Mouse (Mus musculus) intestine, embryonic 16.5 days (tissue): Measurements from ENCODE around the gene Olfr584. TPM values are rescaled to one million over a fixed set of nuclear protein-coding genes. Genes with fewer than 3 reads are reported as not detected.

Experiments used
- ATAC-seq: fragments of 200-750 bp; cut with Nextera tagmentation; 2 replicates; pipeline ENCODE4 v1.8.0; 2017; ENCODE audit warnings: moderate TSS enrichment, moderate library complexity
- H3K27ac ChIP-seq: fragments of 300-500 bp; sonication (generic); 2 replicates; pipeline ENCODE4 v1.5.1; 2014; ENCODE audit warnings: mild to moderate bottlenecking, low read length
- H3K27me3 ChIP-seq: fragments of 300-500 bp; sonication (generic); replicated peaks from 2 replicates; pipeline ENCODE4 v1.6.1; 2014; ENCODE audit warnings: low read length, control low read depth, mixed read lengths; ENCODE audit not compliant: control insufficient read depth, insufficient read depth
- H3K36me3 ChIP-seq: fragments of 300-500 bp; sonication (generic); 2 replicates; pipeline ENCODE4 v1.6.1; 2014; ENCODE audit warnings: low read length, control low read depth; ENCODE audit not compliant: control insufficient read depth, insufficient read depth
- H3K4me1 ChIP-seq: fragments of 300-500 bp; sonication (generic); 2 replicates; pipeline ENCODE4 v1.6.1; 2014; ENCODE audit warnings: low read length, control low read depth, mixed read lengths; ENCODE audit not compliant: control insufficient read depth, insufficient read depth
- H3K4me2 ChIP-seq: fragments of 300-500 bp; sonication (generic); 2 replicates; pipeline ENCODE4 v1.6.1; 2014; ENCODE audit warnings: low read depth, low read length, control low read depth
- H3K4me3 ChIP-seq: fragments of 300-500 bp; sonication (generic); 2 replicates; pipeline ENCODE4 v1.5.1; 2014; ENCODE audit warnings: mild to moderate bottlenecking, low read length
- H3K9ac ChIP-seq: fragments of 300-500 bp; sonication (generic); 2 replicates; pipeline ENCODE4 v1.6.1; 2014; ENCODE audit warnings: low read depth, low read length
- H3K9me3 ChIP-seq: fragments of 300-500 bp; sonication (generic); 2 replicates; pipeline ENCODE4 v1.6.1; 2016; ENCODE audit warnings: low read length, control low read depth; ENCODE audit not compliant: control insufficient read depth
- WGBS: fragments of 180-500 bp; shearing (Covaris S2); extraction: QIAGEN DNeasy Blood & Tissue Kit; methylation state at CpG from one replicate; pipeline ENCODE4 v1.1.7; 2014; 5-methylcytosine and 5-hydroxymethylcytosine counted together
- polyA plus RNA-seq: library from polyadenylated mRNA; unstranded; fragments of >200 nt; fragmentation: Nextera tagmentation; extraction: Ambion mirVana; gene quantifications from 2 replicates; pipeline ENCODE4 v1.2.1, GENCODE M21; 2015

Olfr584 gene
- polyA plus RNA-seq, result not detected in 2 replicates

DNA sequence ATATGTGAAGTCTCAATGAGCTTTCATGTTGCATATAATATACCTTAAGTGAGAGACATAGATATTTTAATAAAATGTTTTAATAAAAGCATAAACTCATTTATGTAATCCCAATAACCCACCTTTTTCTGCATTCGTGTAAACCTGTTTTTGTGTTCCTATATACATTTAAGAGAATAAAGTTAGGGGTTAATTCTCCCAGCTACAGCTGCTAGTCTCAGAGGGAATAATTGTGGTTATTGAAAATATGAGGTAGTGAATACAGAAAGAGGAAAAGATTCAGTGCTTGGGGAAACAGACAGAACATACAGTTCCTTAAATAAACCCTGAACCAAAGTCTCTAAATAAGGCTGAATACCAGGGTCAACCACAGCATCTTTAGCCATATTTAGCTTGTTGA, at the start of gene Olfr584:
Gene Olfr584, plus strand, starts transcription at position 301 of the 400 bp plus-strand sequence.
- Histone ChIP-seq H3K4me2 (no peak within 1 kb of the TSS), H3K27ac (no peak within 1 kb of the TSS), H3K4me1 (no peaks in the 10 kb centered on the region), H3K36me3 (no peaks in the 10 kb centered on the region), H3K9ac (no peak within 1 kb of the TSS), H3K9me3 (no peaks in the 10 kb centered on the region), H3K4me3 (no peak within 1 kb of the TSS), H3K27me3 (no peaks in the 10 kb centered on the region)
- ATAC-seq, result no peak
- 76% methylated on average over 1 of the region's 1 CpGs for WGBS

DNA sequence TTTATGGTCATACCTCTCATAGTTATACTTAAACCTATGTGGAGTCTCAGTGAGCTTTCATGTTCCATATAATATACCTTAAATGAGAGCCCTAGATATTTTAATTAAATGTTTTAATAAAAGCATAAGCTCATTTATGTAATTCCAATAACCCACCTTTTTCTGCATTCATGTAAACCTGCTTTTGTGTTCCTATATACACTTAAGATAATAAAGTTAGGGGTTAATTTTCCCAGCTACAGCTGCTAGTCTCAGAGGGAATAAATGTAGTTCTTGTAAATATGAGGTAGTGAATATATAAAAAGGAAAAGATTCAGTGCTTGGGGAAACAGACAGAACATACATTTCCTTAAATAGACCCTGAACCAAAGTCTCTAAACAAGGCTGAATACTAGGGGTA, 44.0 kb upstream of the Olfr584 start, which contains the start of gene Olfr582:
Gene Olfr582, plus strand, starts transcription at position 301 of the 400 bp plus-strand sequence.
- no peak within 1 kb of the TSS for H3K9ac ChIP-seq
- H3K4me1 ChIP-seq, result no peaks in the 10 kb centered on the region
- H3K36me3 ChIP-seq, result no peaks in the 10 kb centered on the region
- no peaks in the 10 kb centered on the region for H3K27me3 ChIP-seq
- no peak for ATAC-seq
- no peaks in the 10 kb centered on the region for H3K9me3 ChIP-seq
- no peak within 1 kb of the TSS for H3K27ac ChIP-seq
- no peak within 1 kb of the TSS for H3K4me2 ChIP-seq
- no peak within 1 kb of the TSS for H3K4me3 ChIP-seq

- Histone ChIP-seq H3K9me3 (no peaks in the 10 kb centered on the region), H3K36me3 (no peaks in the 10 kb centered on the region), H3K27ac (no peak within 1 kb of the TSS), H3K4me1 (no peaks in the 10 kb centered on the region), H3K4me3 (no peak within 1 kb of the TSS), H3K4me2 (no peak within 1 kb of the TSS), H3K27me3 (no peaks in the 10 kb centered on the region), H3K9ac (no peak within 1 kb of the TSS)
- no peak for ATAC-seq
- 84% methylated on average over 1 of the region's 1 CpGs for WGBS
Measured at GRCm38 (mm10) chr7:103051000-103051399, 30.7 kb upstream of the Olfr584 start, which contains the start of gene Olfr583. TSS of gene Olfr583 (plus strand) at chr7:103051300.

DNA sequence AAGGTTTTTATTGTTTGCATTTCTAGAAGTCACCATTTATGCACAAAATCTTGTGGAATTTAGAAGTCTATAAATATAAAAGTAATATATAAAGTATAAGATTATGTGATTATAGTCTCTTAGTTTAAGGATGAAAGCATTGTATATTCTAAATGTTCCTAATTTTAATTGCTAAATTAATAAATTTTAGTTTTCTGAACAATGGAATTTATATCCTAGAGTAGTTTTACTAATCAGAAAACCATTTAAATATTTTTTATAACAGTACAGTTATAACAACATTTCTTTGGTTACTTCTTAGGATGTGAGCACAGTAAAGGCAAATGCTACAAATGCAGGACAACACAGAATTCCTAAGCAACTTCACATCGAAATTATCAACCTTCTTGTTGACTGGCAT, 15.7 kb downstream of the Olfr584 start, which contains the start of gene Olfr585:
Gene Olfr585, plus strand, starts transcription at position 301 of the 400 bp plus-strand sequence.
- no peak within 1 kb of the TSS for H3K4me2 ChIP-seq
- no peaks in the 10 kb centered on the region for H3K9me3 ChIP-seq
- ATAC-seq, result no peak
- no peaks in the 10 kb centered on the region for H3K36me3 ChIP-seq
- H3K9ac ChIP-seq, result no peak within 1 kb of the TSS
- 83% methylated on average over 1 of the region's 1 CpGs for WGBS
- H3K27ac ChIP-seq, result no peak within 1 kb of the TSS
- H3K27me3 ChIP-seq, result no peaks in the 10 kb centered on the region
- no peaks in the 10 kb centered on the region for H3K4me1 ChIP-seq
- H3K4me3 ChIP-seq, result no peak within 1 kb of the TSS

- no peaks in the 10 kb centered on the region for H3K4me1 ChIP-seq
- 53% methylated on average over 3 of the region's 3 CpGs for WGBS
- H3K4me3 ChIP-seq, result no peak overlapping the region
- H3K36me3 ChIP-seq, result no peaks in the 10 kb centered on the region
- no peak overlapping the region for H3K9ac ChIP-seq
- H3K27ac ChIP-seq, result no peak overlapping the region
- no peaks in the 10 kb centered on the region for H3K9me3 ChIP-seq
- H3K27me3 ChIP-seq, result no peaks in the 10 kb centered on the region
- ATAC-seq, result no peak
- no peak overlapping the region for H3K4me2 ChIP-seq
Measured at GRCm38 (mm10) chr7:103119406-103119805, 37.7 kb downstream of the Olfr584 start.

- no peak for ATAC-seq
- no peak within 1 kb of the TSS for H3K4me2 ChIP-seq
- no peak within 1 kb of the TSS for H3K9ac ChIP-seq
- no peaks in the 10 kb centered on the region for H3K9me3 ChIP-seq
- no peak within 1 kb of the TSS for H3K4me3 ChIP-seq
- no peak within 1 kb of the TSS for H3K27ac ChIP-seq
- WGBS, result 89% methylated on average over 3 of the region's 3 CpGs
- no peaks in the 10 kb centered on the region for H3K36me3 ChIP-seq
- no peaks in the 10 kb centered on the region for H3K4me1 ChIP-seq
- no peaks in the 10 kb centered on the region for H3K27me3 ChIP-seq
Measured at GRCm38 (mm10) chr7:103125538-103125937, 43.9 kb downstream of the Olfr584 start, which contains the start of gene Olfr586. TSS of gene Olfr586 (minus strand) at chr7:103125638.

Other genes with a start within 250 kb of the Olfr584 start
- gene Olfr566, start 223.1 kb upstream of the Olfr584 start, polyA plus RNA-seq, result not detected in 2 replicates
- not detected in 2 replicates for gene Olfr568, start 204.8 kb upstream of the Olfr584 start, polyA plus RNA-seq
- not detected in 2 replicates for gene Olfr569, start 191.0 kb upstream of the Olfr584 start, polyA plus RNA-seq
- not detected in 2 replicates for gene Olfr570, start 187.3 kb upstream of the Olfr584 start, polyA plus RNA-seq
- gene Olfr571, start 164.3 kb upstream of the Olfr584 start, polyA plus RNA-seq, result not detected in 2 replicates
- not detected in 2 replicates for gene Olfr572, start 157.5 kb upstream of the Olfr584 start, polyA plus RNA-seq
- gene Olfr573-ps1, start 139.3 kb upstream of the Olfr584 start, polyA plus RNA-seq, result not detected in 2 replicates
- not detected in 2 replicates for gene Olfr574, start 133.4 kb upstream of the Olfr584 start, polyA plus RNA-seq
- not detected in 2 replicates for gene Olfr575, start 123.1 kb upstream of the Olfr584 start, polyA plus RNA-seq
- gene Olfr576, start 119.2 kb upstream of the Olfr584 start, polyA plus RNA-seq, result not detected in 2 replicates
- not detected in 2 replicates for gene Olfr577, start 105.9 kb upstream of the Olfr584 start, polyA plus RNA-seq
- gene Olfr578, start 92.6 kb upstream of the Olfr584 start, polyA plus RNA-seq, result not detected in 2 replicates
- not detected in 2 replicates for gene Olfr582, start 43.9 kb upstream of the Olfr584 start, polyA plus RNA-seq
- gene Olfr583, start 30.6 kb upstream of the Olfr584 start, polyA plus RNA-seq, result not detected in 2 replicates
- not detected in 2 replicates for gene Olfr585, start 15.8 kb downstream of the Olfr584 start, polyA plus RNA-seq
- not detected in 2 replicates for gene Olfr586, start 43.8 kb downstream of the Olfr584 start, polyA plus RNA-seq
- gene Olfr588-ps1, start 59.0 kb downstream of the Olfr584 start, polyA plus RNA-seq, result not detected in 2 replicates
- gene Olfr589, start 74.5 kb downstream of the Olfr584 start, polyA plus RNA-seq, result not detected in 2 replicates
- not detected in 2 replicates for gene Olfr591, start 96.5 kb downstream of the Olfr584 start, polyA plus RNA-seq
- gene Olfr592, start 102.9 kb downstream of the Olfr584 start, polyA plus RNA-seq, result not detected in 2 replicates
- gene Olfr593, start 130.0 kb downstream of the Olfr584 start, polyA plus RNA-seq, result not detected in 2 replicates
- not detected in 2 replicates for gene Olfr594, start 135.1 kb downstream of the Olfr584 start, polyA plus RNA-seq
- not detected in 2 replicates for gene Usp17ld, start 170.6 kb downstream of the Olfr584 start, polyA plus RNA-seq
- not detected in 2 replicates for gene Olfr596, start 223.8 kb downstream of the Olfr584 start, polyA plus RNA-seq
- gene Olfr597, start 234.4 kb downstream of the Olfr584 start, polyA plus RNA-seq, result not detected in 2 replicates
- not detected in 2 replicates for gene Olfr598, start 241.7 kb downstream of the Olfr584 start, polyA plus RNA-seq